Mouse (Mus musculus): Measurements from ENCODE around the gene Rxrg. TPM values are rescaled to one million over a fixed set of nuclear protein-coding genes. Genes with fewer than 3 reads are reported as not detected.

Rxrg gene
- polyA plus RNA-seq, 1 experiment from 2014 or later, result 13.9 TPM

Other genes starting within 250 kb of the Rxrg start
- gene Aldh9a1, start 248.4 kb upstream of the Rxrg start, polyA plus RNA-seq (2016; fragmentation: Nextera tagmentation; extraction: Ambion mirVana), result 56.1 and 56.6 TPM in 2 replicates
- 40.1 and 40.8 TPM in 2 replicates for gene Mgst3, start 204.5 kb upstream of the Rxrg start, polyA plus RNA-seq (2016; fragmentation: Nextera tagmentation; extraction: Ambion mirVana)
- gene Lrrc52, start 131.6 kb upstream of the Rxrg start, polyA plus RNA-seq (2016; fragmentation: Nextera tagmentation; extraction: Ambion mirVana), result not detected in 2 replicates
- gene Lmx1a, start 90.9 kb downstream of the Rxrg start, polyA plus RNA-seq (2016; fragmentation: Nextera tagmentation; extraction: Ambion mirVana), result 1.8 and 4.4 TPM in 2 replicates

All from embryonic facial prominence, embryonic 12.5 days (tissue).